Mouse (Mus musculus) cerebellum, adult 2 months (tissue): ENCODE measurements around the gene Raet1e.
"Not testable (repeated sequence)": the region's sequence is repeated elsewhere in the genome, so short reads cannot be mapped to it uniquely, and the experiment has no call there.

Experiments used
- CTCF ChIP-seq: fragments of 200-500 bp; IDR thresholded peaks from 2 replicates; pipeline ENCODE4 v1.5.1; 2011; ENCODE audit warnings: low read depth, mild to moderate bottlenecking, control low read depth, low read length, moderate library complexity, borderline replicate concordance; ENCODE audit not compliant: insufficient read depth
- POLR2A ChIP-seq: fragments of 200-500 bp; IDR thresholded peaks from 2 replicates; pipeline ENCODE4 v1.6.1; 2011; ENCODE audit warnings: low read length, control low read depth, borderline replicate concordance; ENCODE audit not compliant: insufficient read depth

- TF ChIP-seq POLR2A, CTCF: not testable (repeated sequence)
Measured at GRCm38 (mm10) chr10:22345721-22346120, 187.4 kb downstream of the Raet1e start.
